In genomic region chr12:17556430-17557343, GRCm38 (mm10) we compare ENCODE assay signal across 9 mouse cellular contexts. TPM values are rescaled to one million over a fixed set of nuclear protein-coding genes. Genes with fewer than 3 reads are reported as not detected.
DNase-seq lines count a peak whose midpoint lies in the region; ATAC-seq and TF ChIP-seq lines count a peak whose summit lies in the region.
"Had no signal": no experiment of that assay in that cellular context is flagged by ENCODE, and none has a peak within 500 bp of the region (broad histone marks: within the 10 kb centered on the region; RNA-seq: fewer than 3 reads in every experiment).

No protein-coding gene starts in this region.

- peaks cover 24% of the 10 kb centered on the region for H3K4me1 ChIP-seq in heart, embryonic 12.5 days (replicated peaks)
- peaks cover 2% of the 10 kb centered on the region in 2 experiments; a peak in 1 of 4 replicates for H3K4me1 ChIP-seq in liver, embryonic 14.5 days (replicated peaks; ENCODE audit: control insufficient read depth in 2 of 2, insufficient read depth in 2 of 2, low read length in 1 of 2)
- H3K4me1 ChIP-seq in neural tube, embryonic 14.5 days (ENCODE audit: control insufficient read depth, insufficient read depth, low read length) = no peaks in the 10 kb centered on the region; the same call in 1 of the 2 replicates
- H3K4me1 ChIP-seq in thymus, adult 2 months (replicated peaks; ENCODE audit: control insufficient read depth, insufficient read depth, low read length) = no peaks in the 10 kb centered on the region

- no peak for TF ChIP-seq POLR2A in thymus, adult 2 months (IDR thresholded peaks at IDR 0.05; ENCODE audit: control insufficient read depth, extremely low read depth, insufficient read depth, low read length, poor library complexity)

- H3K4me2 ChIP-seq in heart, embryonic 12.5 days = peak overlapping the region; percentile 34
- no peak overlapping the region for H3K4me2 ChIP-seq in liver, embryonic 14.5 days (ENCODE audit: low read depth)
- peak overlapping the region; percentile 7; the same call in 1 of the 2 replicates for H3K4me2 ChIP-seq in neural tube, embryonic 14.5 days (ENCODE audit: low read depth, low read length)

- no peak for ATAC-seq in heart, embryonic 12.5 days (ENCODE audit: insufficient number of reproducible peaks, low FRiP score)
- ATAC-seq in liver, embryonic 14.5 days (ENCODE audit: insufficient read depth) = no peak
- ATAC-seq in neural tube, embryonic 14.5 days (ENCODE audit: low read depth) = peak; percentile 82

- no peaks in the 10 kb centered on the region for H3K27me3 ChIP-seq in heart, embryonic 12.5 days (replicated peaks)
- no peaks in the 10 kb centered on the region for H3K27me3 ChIP-seq in liver, embryonic 14.5 days (ENCODE audit: control insufficient read depth, insufficient read depth, low read length)
- H3K27me3 ChIP-seq in neural tube, embryonic 14.5 days (ENCODE audit: control insufficient read depth, insufficient read depth, low read length) = no peaks in the 10 kb centered on the region
- no peaks in the 10 kb centered on the region for H3K27me3 ChIP-seq in thymus, adult 2 months (ENCODE audit: control insufficient read depth, insufficient read depth, low read length)

- no peaks in the 10 kb centered on the region for H3K9me3 ChIP-seq in heart, embryonic 12.5 days (replicated peaks)
- no peaks in the 10 kb centered on the region for H3K9me3 ChIP-seq in liver, embryonic 14.5 days (ENCODE audit: control insufficient read depth, low read length)
- no peaks in the 10 kb centered on the region for H3K9me3 ChIP-seq in neural tube, embryonic 14.5 days (ENCODE audit: control insufficient read depth, low read length)

- peak; percentile 87 for TF ChIP-seq CTCF in liver, embryonic 14.5 days (IDR thresholded peaks at IDR 0.05; ENCODE audit: low read depth)
- peak; percentile 53; the same call in 1 of the 2 replicates for TF ChIP-seq CTCF in thymus, adult 2 months (IDR thresholded peaks at IDR 0.05; ENCODE audit: borderline replicate concordance, control insufficient read depth, extremely low read depth, insufficient read depth, low read length, poor library complexity)

- DNase-seq in B cell, adult 2 months = peak; percentile 74 to 75
- peak; percentile 73 for DNase-seq in WW6 (ENCODE audit: low read depth, low spot score)
- DNase-seq in embryo, embryonic 11.5 days (ENCODE audit: low read depth, low spot score) = peak; percentile 66
- peak; percentile 88 for DNase-seq in kidney, postnatal 10 days
- no peak for DNase-seq in liver, embryonic 14.5 days (ENCODE audit: low read depth in 3 of 3, low spot score in 3 of 3)
- DNase-seq in thymus, adult 2 months = peak; percentile 64

- no peak overlapping the region for H3K27ac ChIP-seq in heart, embryonic 12.5 days (ENCODE audit: poor library complexity, severe bottlenecking)
- H3K27ac ChIP-seq in liver, embryonic 14.5 days = no peak overlapping the region
- peak overlapping the region; percentile 55 for H3K27ac ChIP-seq in neural tube, embryonic 14.5 days (ENCODE audit: low read depth, low read length)
- no peak overlapping the region for H3K27ac ChIP-seq in thymus, adult 2 months (ENCODE audit: control insufficient read depth, insufficient read depth, low read length)

- peaks cover 6% of the 10 kb centered on the region for H3K36me3 ChIP-seq in heart, embryonic 12.5 days
- peaks cover 6% of the 10 kb centered on the region for H3K36me3 ChIP-seq in liver, embryonic 14.5 days (replicated peaks; ENCODE audit: control insufficient read depth, insufficient read depth, low read depth)
- peaks cover 2% of the 10 kb centered on the region for H3K36me3 ChIP-seq in neural tube, embryonic 14.5 days (ENCODE audit: control insufficient read depth, insufficient read depth, low read length)
- 0 out of 2 replicates have a peak, but pooled peaks cover 2% of the 10 kb centered on the region for H3K36me3 ChIP-seq in thymus, adult 2 months (ENCODE audit: control insufficient read depth, insufficient read depth, low read length)

- TF ChIP-seq EP300 in liver, embryonic 14.5 days (IDR thresholded peaks at IDR 0.05; ENCODE audit: low read depth) = no peak

- H3K9ac ChIP-seq in heart, embryonic 12.5 days = no peak overlapping the region
- H3K9ac ChIP-seq in liver, embryonic 14.5 days (replicated peaks) = no peak overlapping the region
- no peak overlapping the region for H3K9ac ChIP-seq in neural tube, embryonic 14.5 days (replicated peaks; ENCODE audit: low read depth, low read length)

- 23% methylated on average over 21 of the region's 21 CpGs for WGBS in heart, embryonic 12.5 days
- 30% methylated on average over 21 of the region's 21 CpGs for WGBS in liver, embryonic 14.5 days (ENCODE audit: insufficient replicate concordance)
- 27% methylated on average over 21 of the region's 21 CpGs for WGBS in neural tube, embryonic 14.5 days
- 57% methylated on average over 21 of the region's 21 CpGs for WGBS in thymus, adult 2 months

- H3K4me3 ChIP-seq in heart, embryonic 12.5 days = no peak overlapping the region
- no peak overlapping the region for H3K4me3 ChIP-seq in liver, embryonic 14.5 days (ENCODE audit: insufficient read depth in 1 of 2, low read depth in 2 of 2, low read length in 2 of 2)
- H3K4me3 ChIP-seq in neural tube, embryonic 14.5 days (ENCODE audit: low read depth, low read length) = no peak overlapping the region
- no peak overlapping the region for H3K4me3 ChIP-seq in thymus, adult 2 months (ENCODE audit: control insufficient read depth, insufficient read depth, low read length)
- H3K4me3 ChIP-seq: erythroblast, embryonic 14.5 days had no signal

RNA-seq across cellular contexts. Expression of gene Odc1, which starts 12.1 kb away (rescaled TPM):
- polyA plus RNA-seq in heart, embryonic 12.5 days (2016; fragmentation: Nextera tagmentation; extraction: Ambion mirVana) = 161 and 167 TPM in 2 replicates
- polyA plus RNA-seq in liver, embryonic 14.5 days (2012; rRNA removed) = 367 and 457 TPM in 2 replicates
- polyA plus RNA-seq in liver, embryonic 14.5 days (2014; fragmentation: Nextera tagmentation; extraction: Ambion mirVana) = 444 and 509 TPM in 2 replicates
- polyA plus RNA-seq in neural tube, embryonic 14.5 days (2014; fragmentation: Nextera tagmentation; extraction: Ambion mirVana) = 124 and 131 TPM in 2 replicates
- 71.1 and 80.5 TPM in 2 replicates for polyA plus RNA-seq in thymus, adult 2 months (2012; rRNA removed)

Comparison
In these comparisons a context has a peak if more than half of its experiments do, and no peak if none do; other contexts are left out.
1. DNase-seq: peak in B cell, adult 2 months (2 of 2), WW6 (single experiment), embryo, embryonic 11.5 days (single experiment), kidney, postnatal 10 days (single experiment) and thymus, adult 2 months (single experiment); none in liver, embryonic 14.5 days (0 of 3).